Mouse (Mus musculus) neural tube, embryonic 14.5 days (tissue): ENCODE data around the gene Coil. TPM values are rescaled to one million over a fixed set of nuclear protein-coding genes. Genes with fewer than 3 reads are reported as not detected.

ENCODE experiments used
- ATAC-seq: fragments of 200-750 bp; cut with Nextera tagmentation; 2 replicates; pipeline ENCODE4 v1.8.0; 2017; ENCODE audit warnings: low read depth, mild to moderate bottlenecking, moderate TSS enrichment, moderate library complexity
- H3K27ac ChIP-seq: fragments of 300-500 bp; sonication (generic); 2 replicates; pipeline ENCODE4 v1.5.1; 2014; ENCODE audit warnings: low read depth, mild to moderate bottlenecking, control low read depth, low read length, moderate library complexity, mixed read lengths
- H3K27me3 ChIP-seq: fragments of 300-500 bp; sonication (generic); 2 replicates; pipeline ENCODE4 v1.6.1; 2014; ENCODE audit warnings: low read length; ENCODE audit not compliant: control insufficient read depth, insufficient read depth
- H3K36me3 ChIP-seq: fragments of 300-500 bp; sonication (generic); 2 replicates; pipeline ENCODE4 v1.6.1; 2014; ENCODE audit warnings: low read length, mixed read lengths; ENCODE audit not compliant: control insufficient read depth, insufficient read depth
- H3K4me1 ChIP-seq: fragments of 300-500 bp; sonication (generic); 2 replicates; pipeline ENCODE4 v1.6.1; 2014; ENCODE audit warnings: low read length; ENCODE audit not compliant: control insufficient read depth, insufficient read depth
- H3K4me2 ChIP-seq: fragments of 300-500 bp; sonication (generic); 2 replicates; pipeline ENCODE4 v1.6.1; 2014; ENCODE audit warnings: mild to moderate bottlenecking, low read depth, low read length, control low read depth
- H3K4me3 ChIP-seq: fragments of 300-500 bp; sonication (generic); 2 replicates; pipeline ENCODE4 v1.5.1; 2014; ENCODE audit warnings: low read depth, low read length, control low read depth, mixed read lengths
- H3K9ac ChIP-seq: fragments of 300-500 bp; sonication (generic); replicated peaks from 2 replicates; pipeline ENCODE4 v1.6.1; 2014; ENCODE audit warnings: low read depth, mild to moderate bottlenecking, control low read depth, low read length, mixed read lengths
- H3K9me3 ChIP-seq: fragments of 300-500 bp; sonication (generic); 2 replicates; pipeline ENCODE4 v1.6.1; 2016; ENCODE audit warnings: low read length; ENCODE audit not compliant: control insufficient read depth
- WGBS: fragments of 180-500 bp; shearing (Covaris S2); extraction: QIAGEN DNeasy Blood & Tissue Kit; methylation state at CpG from one replicate; pipeline ENCODE4 v1.1.7; 2014; 5-methylcytosine and 5-hydroxymethylcytosine counted together
- polyA plus RNA-seq: library from polyadenylated mRNA; unstranded; fragments of >200 nt; fragmentation: Nextera tagmentation; extraction: Ambion mirVana; gene quantifications from 2 replicates; pipeline ENCODE4 v1.2.1, GENCODE M21; 2014

The Coil gene
- polyA plus RNA-seq, 1 experiment from 2014 or later = 17.0 TPM

- ATAC-seq = no peak
- Histone ChIP-seq H3K4me3 (no peak overlapping the region), H3K27me3 (no peaks in the 10 kb centered on the region), H3K27ac (no peak overlapping the region), H3K36me3 (no peaks in the 10 kb centered on the region), H3K9me3 (no peaks in the 10 kb centered on the region), H3K4me2 (no peak overlapping the region), H3K4me1 (no peaks in the 10 kb centered on the region), H3K9ac (no peak overlapping the region)
Measured at GRCm38 (mm10) chr11:89006404-89006803, 36.4 kb downstream of the Coil start.

- no peaks in the 10 kb centered on the region for H3K27me3 ChIP-seq
- no peak overlapping the region for H3K9ac ChIP-seq
- no peak overlapping the region for H3K4me2 ChIP-seq
- H3K4me1 ChIP-seq = no peaks in the 10 kb centered on the region
- no peak overlapping the region for H3K4me3 ChIP-seq
- no peak overlapping the region for H3K27ac ChIP-seq
- no peak for ATAC-seq
- no peaks in the 10 kb centered on the region for H3K9me3 ChIP-seq
- 88% methylated on average over 3 of the region's 3 CpGs for WGBS
- no peaks in the 10 kb centered on the region for H3K36me3 ChIP-seq
Measured at GRCm38 (mm10) chr11:89007582-89007981, 37.5 kb downstream of the Coil start.

- no peak overlapping the region for H3K9ac ChIP-seq
- WGBS = 94% methylated on average over 9 of the region's 9 CpGs
- H3K9me3 ChIP-seq = no peaks in the 10 kb centered on the region
- no peak overlapping the region for H3K27ac ChIP-seq
- no peak overlapping the region for H3K4me3 ChIP-seq
- no peaks in the 10 kb centered on the region for H3K36me3 ChIP-seq
- no peak overlapping the region for H3K4me2 ChIP-seq
- no peak for ATAC-seq
- H3K27me3 ChIP-seq = no peaks in the 10 kb centered on the region
- no peaks in the 10 kb centered on the region for H3K4me1 ChIP-seq
Measured at GRCm38 (mm10) chr11:89009066-89009465, 39.0 kb downstream of the Coil start.

DNA sequence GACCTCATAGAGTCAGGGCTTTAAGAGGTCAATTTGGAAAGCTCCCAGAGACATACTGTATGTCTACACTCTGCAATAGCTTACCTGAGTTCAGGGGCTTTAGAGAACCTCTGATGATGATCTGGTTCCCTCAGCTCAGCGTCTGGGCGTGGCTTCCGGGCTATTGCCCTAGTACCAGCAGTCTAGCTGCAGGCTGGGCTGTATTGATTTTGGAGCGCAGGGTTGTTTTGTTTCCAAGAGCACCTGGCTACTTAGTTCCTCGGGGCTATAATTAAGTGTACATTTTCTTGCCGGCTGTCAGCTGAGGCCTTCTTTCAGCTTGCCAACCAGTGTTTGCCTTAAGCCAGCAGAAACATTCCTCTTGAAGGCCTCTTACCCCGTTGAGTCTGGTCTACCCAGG, 39.4 kb downstream of the Coil start:
- ATAC-seq = no peak
- Histone ChIP-seq H3K9me3 (no peaks in the 10 kb centered on the region), H3K4me1 (no peaks in the 10 kb centered on the region), H3K4me3 (no peak overlapping the region), H3K9ac (no peak overlapping the region), H3K27ac (no peak overlapping the region), H3K4me2 (no peak overlapping the region), H3K36me3 (no peaks in the 10 kb centered on the region), H3K27me3 (no peaks in the 10 kb centered on the region)
- WGBS = 78% methylated on average over 7 of the region's 7 CpGs

- no peaks in the 10 kb centered on the region for H3K27me3 ChIP-seq
- no peaks in the 10 kb centered on the region for H3K4me1 ChIP-seq
- no peak overlapping the region for H3K4me2 ChIP-seq
- no peak overlapping the region for H3K27ac ChIP-seq
- H3K36me3 ChIP-seq = no peaks in the 10 kb centered on the region
- ATAC-seq = no peak
- H3K4me3 ChIP-seq = no peak overlapping the region
- 89% methylated on average over 5 of the region's 5 CpGs for WGBS
- no peak overlapping the region for H3K9ac ChIP-seq
- H3K9me3 ChIP-seq = no peaks in the 10 kb centered on the region
Measured at GRCm38 (mm10) chr11:89012241-89012640, 42.2 kb downstream of the Coil start.

DNA sequence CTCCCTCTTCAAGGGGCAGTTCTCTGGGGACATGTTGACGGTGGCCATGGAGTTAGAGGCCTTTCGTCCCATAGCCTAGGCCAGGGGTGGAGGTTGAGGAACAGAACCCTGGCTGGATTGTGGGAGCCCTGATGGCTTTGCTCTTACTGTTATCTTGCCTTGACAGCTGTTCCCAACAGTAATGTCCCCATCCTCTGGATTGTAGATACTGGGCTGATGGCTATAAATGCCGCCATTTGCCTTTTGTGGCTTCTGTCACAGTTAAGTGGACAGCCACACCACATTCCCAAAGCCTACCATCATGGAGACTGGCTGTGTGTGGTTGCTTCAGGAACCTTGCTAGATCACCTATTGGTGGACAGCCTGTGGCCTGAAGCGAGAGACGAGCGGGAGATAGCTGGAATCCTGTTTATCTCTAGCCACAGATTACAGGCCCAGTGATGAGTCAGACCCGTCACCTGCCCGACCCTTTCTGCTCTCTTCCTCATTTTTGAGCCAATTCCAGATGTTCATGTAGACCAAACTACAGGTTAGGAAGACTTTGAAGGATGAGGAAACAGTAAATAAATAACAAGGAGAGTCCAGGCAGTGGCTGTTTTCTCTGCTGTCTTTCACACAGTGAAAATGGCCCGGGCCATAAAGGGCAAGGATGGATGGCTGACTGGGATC, 47.6 kb downstream of the Coil start:
- ATAC-seq = no peak
- 91% methylated on average over 9 of the region's 9 CpGs for WGBS
- H3K9me3 ChIP-seq = no peaks in the 10 kb centered on the region
- H3K4me3 ChIP-seq = no peak overlapping the region
- H3K4me2 ChIP-seq = no peak overlapping the region
- H3K36me3 ChIP-seq = no peaks in the 10 kb centered on the region
- H3K4me1 ChIP-seq = no peaks in the 10 kb centered on the region
- no peaks in the 10 kb centered on the region for H3K27me3 ChIP-seq
- H3K9ac ChIP-seq = no peak overlapping the region
- H3K27ac ChIP-seq = no peak overlapping the region

GRCm38 (mm10) chr11:89020681-89021305, 50.7 kb downstream of the Coil start:
- Histone ChIP-seq H3K27ac (no peak overlapping the region), H3K4me1 (no peaks in the 10 kb centered on the region), H3K9ac (no peak overlapping the region), H3K4me2 (no peak overlapping the region), H3K4me3 (no peak overlapping the region), H3K9me3 (no peaks in the 10 kb centered on the region), H3K27me3 (no peaks in the 10 kb centered on the region), H3K36me3 (no peaks in the 10 kb centered on the region)
- no peak for ATAC-seq
- WGBS = 74% methylated on average over 9 of the region's 9 CpGs

GRCm38 (mm10) chr11:89021687-89022086, 51.6 kb downstream of the Coil start:
- no peaks in the 10 kb centered on the region for H3K36me3 ChIP-seq
- 81% methylated on average over 7 of the region's 7 CpGs for WGBS
- no peak overlapping the region for H3K9ac ChIP-seq
- H3K27me3 ChIP-seq = no peaks in the 10 kb centered on the region
- H3K4me2 ChIP-seq = no peak overlapping the region
- no peak overlapping the region for H3K27ac ChIP-seq
- no peaks in the 10 kb centered on the region for H3K9me3 ChIP-seq
- H3K4me3 ChIP-seq = no peak overlapping the region
- ATAC-seq = no peak
- H3K4me1 ChIP-seq = no peaks in the 10 kb centered on the region

DNA sequence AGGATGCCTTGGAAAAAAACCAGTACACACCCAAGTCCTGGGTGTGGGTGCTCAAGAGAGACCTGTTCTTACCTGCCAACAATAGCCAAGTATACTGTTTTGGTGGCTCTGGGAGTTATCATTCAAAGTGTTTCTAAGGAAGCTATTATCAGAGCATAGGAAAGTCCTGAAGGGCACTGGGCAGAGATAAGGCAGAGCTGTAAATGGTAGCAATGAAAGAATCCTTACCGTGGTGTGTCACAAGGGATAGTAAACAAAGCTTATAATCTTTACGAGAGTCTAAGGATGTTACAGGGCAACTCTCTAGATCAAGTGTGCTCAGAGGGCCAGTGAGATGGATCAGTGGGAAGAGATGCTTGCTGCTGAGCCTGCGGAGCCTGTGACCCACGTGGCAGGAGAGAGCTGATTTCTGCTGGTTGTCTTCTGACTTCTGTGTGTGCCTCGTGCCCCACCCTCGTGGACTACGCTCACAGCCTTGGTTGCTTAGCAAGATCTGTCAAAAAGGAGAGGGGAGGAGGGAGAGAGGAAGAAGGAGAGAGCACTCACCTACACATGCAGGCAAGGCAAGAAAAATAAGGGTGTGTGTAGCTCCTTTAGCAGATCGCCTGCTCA, 52.2 kb downstream of the Coil start:
- no peaks in the 10 kb centered on the region for H3K36me3 ChIP-seq
- no peaks in the 10 kb centered on the region for H3K27me3 ChIP-seq
- H3K4me2 ChIP-seq = no peak overlapping the region
- no peak for ATAC-seq
- H3K9ac ChIP-seq = no peak overlapping the region
- H3K4me3 ChIP-seq = no peak overlapping the region
- H3K4me1 ChIP-seq = no peaks in the 10 kb centered on the region
- 75% methylated on average over 8 of the region's 8 CpGs for WGBS
- H3K27ac ChIP-seq = no peak overlapping the region
- H3K9me3 ChIP-seq = no peaks in the 10 kb centered on the region
